Mouse (Mus musculus) gastrocnemius, postnatal 14 days (tissue): ENCODE measurements at regions not wholly inside any gene's neighbourhood (a gene's known extent, or its start where the extent isn't known, plus 50 kb on each side); places are given as distances from the start of the nearest gene placed in this dataset.

Source experiments
- DNase-seq: peaks from one replicate; pipeline ENCODE4 v3.0.0; 2021; ENCODE audit warnings: mixed read lengths
- intact Hi-C: fragments of 180-260 bp; cut with DNase I; formaldehyde crosslinking; loops from one replicate; pipeline ENCODE4 v1.15.1; 2025; ENCODE audit warnings: low total_unique reads

GRCm38 (mm10) chr2:148560013-148560773, 112.2 kb upstream of the Nxt1 start:
- intact Hi-C loops = no loop called here
- DNase-seq = no peak

GRCm38 (mm10) chr2:148559376-148559775, 113.0 kb upstream of the Nxt1 start:
- intact Hi-C loops = no loop called here
- no peak for DNase-seq

GRCm38 (mm10) chr2:148558365-148558764, 114.0 kb upstream of the Nxt1 start:
- no peak for DNase-seq
- intact Hi-C loops = no loop called here

- intact Hi-C loops = no loop called here
- no peak for DNase-seq
Observed at GRCm38 (mm10) chr2:148551207-148551606, 107.8 kb upstream of the Cd93 start.

GRCm38 (mm10) chr2:148549618-148550017, 106.3 kb upstream of the Cd93 start:
- intact Hi-C loops = no loop called here
- no peak for DNase-seq

GRCm38 (mm10) chr2:148542340-148542739, 99.0 kb upstream of the Cd93 start:
- intact Hi-C loops = no loop called here
- DNase-seq = no peak

GRCm38 (mm10) chr2:148537914-148538510, 94.6 kb upstream of the Cd93 start:
- DNase-seq = no peak
- intact Hi-C loops = loop anchor here (5.0 kb wide), 1 partner anchor 131 kb away; the partner anchor contains the start of gene Thbd

- no peak for DNase-seq
- intact Hi-C loops = loop anchor here (5.0 kb wide), 1 partner anchor 130 kb away; the partner anchor contains the start of gene Thbd
Observed at GRCm38 (mm10) chr2:148537251-148537650, 93.9 kb upstream of the Cd93 start.

GRCm38 (mm10) chr2:148536608-148537007, 93.2 kb upstream of the Cd93 start:
- intact Hi-C loops = loop anchor here (5.0 kb wide), 1 partner anchor 129 kb away; the partner anchor contains the start of gene Thbd
- no peak for DNase-seq

- intact Hi-C loops = loop anchor here (5.0 kb wide), 1 partner anchor 128 kb away; the partner anchor contains the start of gene Thbd
Observed at GRCm38 (mm10) chr2:148535562-148536180, 92.3 kb upstream of the Cd93 start.

GRCm38 (mm10) chr2:148532051-148532450, 88.7 kb upstream of the Cd93 start:
- intact Hi-C loops = no loop called here
- no peak for DNase-seq

More at GRCm38 (mm10) chr2:148535562-148536180, 92.3 kb upstream of the Cd93 start:
- peak; percentile 32 for DNase-seq

GRCm38 (mm10) chr2:148530546-148530945, 87.2 kb upstream of the Cd93 start:
- DNase-seq = no peak
- intact Hi-C loops = no loop called here

GRCm38 (mm10) chr2:148529900-148530299, 86.5 kb upstream of the Cd93 start:
- intact Hi-C loops = loop anchor here (10.0 kb wide), 1 partner anchor 55 kb away; no protein-coding TSS in a partner anchor
- DNase-seq = no peak

GRCm38 (mm10) chr2:148527755-148528154, 84.4 kb upstream of the Cd93 start:
- no peak for DNase-seq
- intact Hi-C loops = loop anchor here (10.0 kb wide), 1 partner anchor 53 kb away; no protein-coding TSS in a partner anchor

GRCm38 (mm10) chr2:148525496-148525895, 82.1 kb upstream of the Cd93 start:
- no peak for DNase-seq
- intact Hi-C loops = loop anchor here (10.0 kb wide), 1 partner anchor 51 kb away; no protein-coding TSS in a partner anchor

- no peak for DNase-seq
- intact Hi-C loops = loop anchor here (10.0 kb wide), 1 partner anchor 49 kb away; no protein-coding TSS in a partner anchor
Observed at GRCm38 (mm10) chr2:148523401-148523800, 80.0 kb upstream of the Cd93 start.

GRCm38 (mm10) chr2:148522936-148523335, 79.6 kb upstream of the Cd93 start:
- intact Hi-C loops = loop anchor here (10.0 kb wide), 1 partner anchor 48 kb away; no protein-coding TSS in a partner anchor
- DNase-seq = no peak

- DNase-seq = no peak
- intact Hi-C loops = loop anchor here (10.0 kb wide), 1 partner anchor 47 kb away; no protein-coding TSS in a partner anchor
Observed at GRCm38 (mm10) chr2:148521966-148522575, 78.7 kb upstream of the Cd93 start.

GRCm38 (mm10) chr2:148520291-148520690, 76.9 kb upstream of the Cd93 start:
- intact Hi-C loops = loop anchor here (10.0 kb wide), 1 partner anchor 45 kb away; no protein-coding TSS in a partner anchor
- no peak for DNase-seq
